Mouse (Mus musculus): Measurements from ENCODE around the gene Dzank1.

Dzank1 gene

DNA sequence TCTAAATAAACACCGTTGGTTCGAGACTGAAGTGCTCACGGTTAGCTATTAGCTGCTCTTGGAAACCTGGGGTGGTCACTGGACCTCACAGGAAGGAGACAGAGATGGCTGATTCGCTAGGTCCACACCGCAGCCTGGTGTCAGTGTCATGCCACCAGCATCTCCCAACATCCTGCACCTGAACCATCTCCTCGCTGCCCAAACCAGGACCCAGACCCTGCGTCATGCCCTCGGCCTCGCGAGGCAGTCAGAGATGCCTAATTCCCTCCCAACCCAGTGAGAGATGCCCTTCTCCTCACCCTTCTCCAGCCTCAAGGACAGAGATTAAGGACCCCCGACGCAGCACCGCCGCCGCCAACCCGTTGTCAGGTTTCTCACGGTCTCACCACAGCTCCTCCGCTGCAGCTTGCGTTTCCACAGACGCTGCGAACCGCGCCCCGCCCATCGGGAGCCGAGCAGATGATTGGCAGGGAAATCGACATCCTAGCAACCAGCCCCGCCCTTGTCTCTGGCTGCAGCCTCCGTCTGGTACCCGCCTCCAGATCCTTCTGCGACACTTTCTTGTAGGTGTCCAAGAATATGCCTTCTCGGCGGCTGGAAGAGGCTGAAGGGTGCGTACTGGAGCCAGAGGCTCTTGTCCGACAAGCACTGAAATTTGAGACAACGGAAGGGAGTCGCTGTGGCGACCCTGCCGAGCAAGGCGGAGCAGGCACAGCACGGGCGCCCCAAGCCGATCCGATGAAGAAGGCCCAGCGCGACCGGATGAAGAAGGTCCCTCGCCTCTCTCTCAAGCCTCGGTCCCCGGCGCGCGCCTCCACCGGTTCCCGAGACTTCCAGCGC is at the start of gene Dzank1, which contains the start of gene Polr3f:
Gene Dzank1, minus strand, starts transcription at position 434 of the 840 bp plus-strand sequence.
Gene Polr3f, plus strand, starts transcription at position 738 of the 840 bp plus-strand sequence.
- DNase-seq (ENCODE audit: low spot score in 2 of 2): peak; percentile 96

DNA sequence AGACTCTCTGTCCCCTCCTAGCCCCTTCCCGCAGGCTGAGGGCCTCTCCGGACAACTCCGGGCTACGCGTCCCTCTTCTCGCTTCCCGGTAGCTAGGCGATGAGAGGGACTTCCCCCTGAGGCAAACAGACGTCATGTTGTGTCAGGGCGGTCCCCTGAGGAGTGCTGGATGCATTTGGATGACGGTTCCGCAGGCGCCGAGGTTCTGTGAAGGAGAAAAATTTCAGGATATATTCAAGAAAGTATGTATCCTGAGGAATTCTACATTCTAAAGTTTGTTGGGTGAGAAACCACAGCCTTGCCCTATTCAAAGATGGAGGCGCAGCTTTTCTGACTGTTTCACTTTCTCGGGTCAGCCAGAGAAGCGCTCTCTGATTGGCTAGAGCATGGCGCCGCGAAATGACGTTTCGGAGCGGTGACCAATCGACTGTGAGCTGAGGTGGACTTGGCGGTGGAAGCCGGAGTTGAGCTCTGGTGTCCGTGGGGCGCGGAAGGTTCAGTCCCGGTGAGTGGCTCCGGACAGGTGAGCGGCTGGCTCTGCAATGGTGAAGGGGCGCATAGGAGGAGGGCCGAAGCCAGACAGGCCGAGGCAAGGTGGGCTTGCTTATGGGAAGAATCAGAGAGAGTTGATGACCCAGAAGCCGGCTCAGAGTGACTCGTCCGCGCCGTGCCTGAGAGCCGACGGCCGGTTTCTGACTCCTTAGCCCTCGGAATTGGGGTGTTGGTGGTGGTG is 28.8 kb upstream of the Dzank1 start, which contains the start of gene Sec23b:
Gene Sec23b, plus strand, starts transcription at position 410 of the 733 bp plus-strand sequence.
- peak; percentile 95 for DNase-seq (ENCODE audit: low spot score in 2 of 2)

DNA sequence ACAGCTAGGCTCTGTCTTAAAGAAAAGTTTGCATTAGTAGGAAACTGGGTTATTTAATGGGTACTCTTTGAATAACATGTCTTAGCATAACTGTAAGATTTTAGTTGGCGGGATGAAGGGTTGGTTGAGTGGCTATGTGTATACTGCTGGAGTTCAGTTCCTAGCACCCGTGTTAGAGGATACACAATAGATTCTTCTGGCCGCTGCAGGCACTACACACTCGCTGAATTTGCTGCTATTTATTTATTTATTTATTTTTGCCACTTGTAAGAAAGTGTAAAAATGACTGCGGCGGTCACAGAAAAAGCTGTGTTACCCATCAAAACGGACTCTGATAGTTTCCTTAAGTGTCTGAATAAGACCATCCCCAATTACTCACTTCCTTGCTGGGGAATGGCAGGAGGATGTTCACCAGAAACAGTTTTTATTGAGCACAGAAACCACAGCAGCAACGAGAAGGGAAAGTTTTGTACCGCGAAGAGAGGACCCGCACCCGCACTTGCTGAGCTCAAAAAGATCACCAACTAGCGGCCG is 28.1 kb upstream of the Dzank1 start:
- no peak for DNase-seq (ENCODE audit: low spot score in 2 of 2)

DNA sequence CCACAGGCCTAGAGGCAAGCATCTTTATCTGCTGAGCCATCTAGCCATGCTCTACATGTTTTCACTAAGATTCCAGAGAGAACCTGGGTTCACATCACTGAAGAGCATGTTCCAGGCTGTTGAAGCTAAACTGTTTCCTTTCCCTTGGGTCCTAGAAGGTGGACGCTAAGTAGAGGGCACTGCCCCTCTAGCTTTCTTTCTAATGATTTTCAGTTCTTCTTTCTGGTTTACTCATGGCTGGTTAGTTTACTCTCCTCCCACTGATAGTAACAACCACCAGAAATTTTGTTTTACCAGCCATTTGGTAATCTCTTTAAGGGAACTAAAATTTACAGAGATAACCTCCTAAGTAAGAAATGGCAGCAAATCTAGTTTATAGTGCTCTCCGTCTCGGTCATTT is 26.7 kb upstream of the Dzank1 start:
- DNase-seq (ENCODE audit: low spot score in 2 of 2): no peak

DNA sequence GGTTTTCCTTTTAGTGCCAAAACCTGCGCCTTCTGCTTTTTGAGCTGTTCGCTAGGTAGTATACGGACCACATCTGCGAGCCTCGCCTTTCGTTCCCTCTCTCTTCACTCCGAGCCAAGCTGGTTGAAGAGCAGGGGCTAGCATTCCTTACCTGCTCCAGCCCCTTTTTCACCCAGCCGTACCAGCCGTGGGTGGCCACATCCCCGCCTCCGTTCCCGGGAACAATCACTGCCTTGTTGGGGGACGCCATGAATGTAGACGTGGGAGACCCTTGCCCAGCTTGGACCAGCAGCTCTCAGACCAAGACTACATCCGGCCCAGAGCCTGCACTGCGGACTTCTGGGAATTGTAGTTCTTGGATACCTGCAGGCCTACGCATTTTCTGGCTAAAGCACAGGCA is 23.3 kb upstream of the Dzank1 start, which contains the start of gene Rbbp9:
Gene Rbbp9, minus strand, starts transcription at position 341 of the 400 bp plus-strand sequence.
- DNase-seq (ENCODE audit: low spot score in 2 of 2): peak; percentile 34 to 38

DNA sequence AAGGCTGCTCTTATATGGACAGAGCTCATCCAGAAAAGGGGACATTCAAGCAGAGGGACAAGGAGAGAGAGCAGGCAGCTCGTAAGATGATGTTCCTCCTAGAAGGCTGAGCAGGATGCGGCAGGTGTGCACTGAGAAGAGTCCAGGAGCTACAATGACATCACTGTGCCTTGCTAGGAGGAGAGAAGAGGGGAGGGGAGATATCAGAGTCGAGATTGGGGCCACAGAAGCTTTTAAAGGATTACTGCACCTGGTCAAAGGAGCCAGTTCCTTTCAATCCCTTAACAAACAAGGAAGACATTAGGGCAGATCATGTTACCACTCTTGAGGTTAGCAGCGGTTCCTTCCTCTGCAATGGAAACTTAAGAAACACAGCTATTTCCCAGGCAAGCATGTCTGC is 20.3 kb upstream of the Dzank1 start:
- DNase-seq (ENCODE audit: low spot score in 2 of 2): no peak

DNA sequence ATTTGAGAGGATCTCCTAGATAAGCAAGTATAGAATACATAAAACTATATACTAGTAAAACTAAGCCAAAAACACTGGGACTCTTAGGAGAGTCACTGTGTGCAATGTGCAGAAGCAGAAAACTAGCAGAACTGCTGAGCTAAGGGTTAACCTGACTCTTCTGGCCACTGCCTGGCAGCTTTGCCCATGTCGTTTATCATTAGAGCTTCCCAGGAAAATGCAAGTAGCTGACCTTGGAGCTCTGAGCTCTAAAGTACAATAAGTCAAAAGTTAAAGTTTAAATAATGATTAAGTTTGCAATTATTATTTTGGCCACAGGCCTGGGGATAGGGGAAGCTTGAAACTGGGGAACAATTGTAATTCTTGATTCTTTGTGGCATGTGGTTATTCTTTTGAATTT is 18.3 kb upstream of the Dzank1 start:
- no peak for DNase-seq (ENCODE audit: low spot score in 2 of 2)

DNA sequence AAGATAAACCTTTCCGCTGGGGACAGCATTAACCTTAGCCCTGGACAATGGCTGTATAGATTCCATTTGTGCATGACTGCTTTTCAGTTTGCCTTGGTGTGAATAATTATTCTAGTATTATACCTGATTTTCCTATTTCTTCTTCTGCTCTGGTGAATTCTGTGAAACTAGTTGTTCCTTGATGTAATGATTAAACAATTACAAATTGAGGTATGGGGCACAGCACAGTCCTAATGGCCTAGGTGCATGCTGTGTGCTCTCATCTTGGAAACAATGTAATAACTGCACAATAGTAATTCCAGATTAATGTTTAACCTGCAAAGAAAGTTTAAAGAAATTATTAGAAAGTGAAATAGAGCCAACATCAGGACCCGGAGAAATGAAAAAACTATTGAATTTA is 17.8 kb upstream of the Dzank1 start:
- DNase-seq (ENCODE audit: low spot score in 2 of 2): no peak

DNA sequence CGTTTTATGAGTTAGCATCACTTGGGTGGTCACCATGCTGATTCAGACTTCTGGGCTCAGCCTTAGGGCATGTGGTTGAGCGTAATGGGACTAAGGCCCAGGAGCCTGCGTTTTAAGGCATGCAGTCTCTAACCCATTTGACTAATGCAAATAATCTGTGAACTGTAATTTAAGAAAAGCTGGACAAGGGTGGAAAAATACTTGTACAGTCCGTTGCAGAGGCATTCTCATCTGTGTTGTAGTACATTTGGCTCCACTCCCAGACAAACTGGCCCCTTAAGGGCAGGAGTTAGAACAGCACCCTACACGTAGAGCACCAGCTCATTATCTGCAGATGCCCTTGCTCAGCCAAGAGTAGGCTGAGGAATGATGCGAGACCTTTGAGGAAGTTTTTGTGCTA is 17.4 kb upstream of the Dzank1 start:
- no peak for DNase-seq (ENCODE audit: low spot score in 2 of 2)

DNA sequence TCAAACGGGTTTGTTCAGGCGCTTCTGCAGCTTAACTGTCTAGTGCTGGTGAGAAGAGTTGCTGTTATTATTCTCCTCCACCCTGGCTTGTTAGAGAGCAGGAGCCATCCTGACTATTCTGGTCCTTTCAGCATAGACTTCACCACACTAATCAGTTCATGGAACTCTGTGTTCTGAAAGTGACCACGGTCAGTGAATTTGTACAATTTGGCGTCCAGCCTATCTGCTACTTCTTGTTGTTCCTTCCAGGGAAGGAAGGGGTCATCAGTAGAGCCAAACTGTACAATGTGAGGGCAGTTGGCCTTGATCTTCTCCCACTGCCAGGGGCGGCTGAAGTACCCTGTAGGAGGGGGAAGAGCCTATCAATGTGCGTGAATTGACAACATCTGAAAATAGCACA is 16.5 kb upstream of the Dzank1 start:
- DNase-seq (ENCODE audit: low spot score in 2 of 2): no peak

DNA sequence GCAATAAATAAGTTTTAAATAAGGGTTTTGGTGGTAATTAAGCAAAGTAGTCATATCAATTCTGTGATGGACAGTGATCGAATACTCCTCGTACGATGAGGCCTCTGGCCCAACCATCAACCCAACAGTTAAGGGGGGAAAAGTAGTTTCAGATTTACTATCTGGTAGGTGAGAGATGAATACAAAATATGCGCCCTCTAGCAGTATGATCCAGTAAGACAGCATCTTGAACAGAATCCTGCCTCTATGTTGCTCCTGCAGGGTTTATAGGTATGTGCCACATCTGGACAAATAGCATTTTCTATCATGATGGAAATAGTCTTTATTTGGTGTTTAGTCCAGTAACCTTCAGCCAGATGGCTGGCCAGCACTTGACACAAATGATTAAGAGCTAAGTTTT is 14.0 kb upstream of the Dzank1 start:
- no peak for DNase-seq (ENCODE audit: low spot score in 2 of 2)

DNA sequence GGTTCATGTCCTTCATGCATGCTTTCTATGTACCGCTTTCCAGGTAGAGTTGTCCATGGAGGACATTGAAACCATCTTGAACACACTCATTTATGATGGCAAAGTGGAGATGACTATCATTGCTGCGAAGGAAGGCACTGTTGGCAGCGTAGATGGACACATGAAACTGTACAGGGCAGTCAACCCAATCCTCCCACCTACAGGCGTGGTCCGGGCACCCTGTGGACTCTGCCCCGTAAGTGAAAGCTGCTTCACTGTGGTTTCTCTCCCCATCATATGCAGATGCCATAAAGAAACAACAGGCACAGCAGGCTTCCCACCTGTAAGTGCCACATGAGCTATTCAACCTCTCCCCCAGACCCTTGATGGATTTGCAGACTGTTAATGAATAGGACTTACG is 9.9 kb upstream of the Dzank1 start:
- no peak for DNase-seq (ENCODE audit: low spot score in 2 of 2)

DNA sequence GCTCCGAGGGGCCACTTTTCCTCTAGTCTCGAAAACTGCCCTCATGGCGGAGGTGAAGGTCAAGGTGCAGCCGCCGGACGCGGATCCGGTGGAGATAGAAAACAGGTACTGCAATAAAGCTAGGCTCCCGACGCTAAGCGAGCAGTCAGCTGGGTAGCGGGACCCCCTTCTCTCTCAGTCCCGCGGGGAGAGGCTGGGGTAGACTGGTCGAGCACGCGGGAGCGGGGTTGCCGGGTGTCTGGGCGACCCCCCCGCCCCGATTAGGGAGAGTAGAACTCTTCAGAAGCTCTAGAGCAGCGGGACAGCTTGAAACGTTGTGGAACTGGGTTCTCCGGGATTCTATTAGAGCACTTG is 584 bp upstream of the Dzank1 start:
- DNase-seq (ENCODE audit: low spot score in 2 of 2): no peak

DNA sequence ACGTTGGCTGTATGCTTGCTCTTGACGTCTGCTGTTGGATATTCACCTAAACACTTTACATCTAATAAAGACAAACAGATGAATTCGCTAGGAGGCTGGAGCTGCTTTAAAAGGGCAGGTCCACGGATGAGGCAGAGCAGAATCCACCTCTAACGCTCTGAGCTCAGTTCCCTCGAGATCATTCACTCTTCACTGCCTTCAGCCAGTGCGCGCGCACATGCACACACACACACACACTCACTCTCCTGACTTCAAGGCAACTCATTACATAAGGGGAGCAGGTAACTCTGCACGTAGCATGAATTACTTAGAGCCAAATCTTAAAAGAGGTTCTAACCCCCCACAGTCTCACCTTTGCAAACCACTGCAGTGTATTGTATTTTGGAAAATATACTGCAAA is 1.4 kb downstream of the Dzank1 start:
- no peak for DNase-seq (ENCODE audit: low spot score in 2 of 2)

DNA sequence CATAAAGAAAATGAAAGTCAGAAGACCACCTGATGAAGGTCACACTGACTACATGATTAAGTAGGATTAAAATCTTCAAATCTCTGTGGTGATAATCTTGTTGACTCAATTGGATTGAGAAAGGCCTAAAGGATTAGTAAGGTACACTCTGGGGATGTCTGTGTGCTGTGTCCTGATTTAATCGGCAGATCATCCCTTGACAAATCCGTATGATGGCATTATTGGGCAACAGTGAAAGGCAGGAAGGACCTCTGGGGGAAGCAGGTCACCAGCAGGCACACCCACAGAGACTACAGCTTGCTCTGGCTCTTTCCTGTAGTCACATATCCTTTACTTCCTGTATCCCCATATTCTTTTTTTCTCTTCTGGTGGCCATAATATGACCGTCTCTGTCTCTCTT is 7.4 kb downstream of the Dzank1 start:
- DNase-seq (ENCODE audit: low spot score in 2 of 2): no peak

DNA sequence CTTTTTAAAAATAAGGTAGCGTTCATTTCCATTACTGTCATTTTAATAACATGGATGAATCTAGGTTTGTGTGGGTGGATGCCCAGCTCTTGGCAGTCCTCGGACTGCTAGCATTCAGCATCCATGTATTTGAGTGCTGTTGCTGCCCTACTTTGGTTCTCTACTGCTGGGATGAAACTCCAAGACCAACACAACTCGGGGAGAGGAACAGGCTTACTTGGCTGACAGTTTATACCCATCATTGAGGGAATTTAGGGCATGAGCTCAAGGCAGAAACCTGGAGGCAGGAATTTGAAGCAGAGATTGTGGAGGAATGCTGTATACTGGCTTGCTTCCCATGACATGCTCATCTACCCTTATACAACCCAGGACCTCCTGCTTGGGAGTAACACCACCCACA is 12.6 kb downstream of the Dzank1 start:
- no peak for DNase-seq (ENCODE audit: low spot score in 2 of 2)

DNA sequence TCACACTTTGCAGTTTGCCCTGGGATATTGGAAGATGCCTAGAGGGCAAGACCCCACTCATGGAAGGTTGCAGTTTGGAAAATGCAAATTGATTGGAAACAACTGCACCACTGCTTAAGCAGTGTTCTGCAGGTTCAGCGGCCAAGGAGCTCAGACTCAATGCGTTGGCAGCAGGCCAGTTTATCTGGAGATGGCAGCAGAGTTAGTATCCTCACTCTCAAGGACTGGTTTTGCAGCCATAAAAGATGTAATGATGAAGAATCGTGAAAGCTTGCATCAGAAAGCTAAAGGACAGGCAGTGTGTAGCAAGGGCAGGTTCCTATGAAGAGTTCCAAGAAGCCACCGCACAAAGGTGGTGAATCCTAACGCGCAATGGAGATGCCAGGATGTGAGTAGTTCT is 25.1 kb downstream of the Dzank1 start:
- DNase-seq (ENCODE audit: low spot score in 2 of 2): no peak

DNA sequence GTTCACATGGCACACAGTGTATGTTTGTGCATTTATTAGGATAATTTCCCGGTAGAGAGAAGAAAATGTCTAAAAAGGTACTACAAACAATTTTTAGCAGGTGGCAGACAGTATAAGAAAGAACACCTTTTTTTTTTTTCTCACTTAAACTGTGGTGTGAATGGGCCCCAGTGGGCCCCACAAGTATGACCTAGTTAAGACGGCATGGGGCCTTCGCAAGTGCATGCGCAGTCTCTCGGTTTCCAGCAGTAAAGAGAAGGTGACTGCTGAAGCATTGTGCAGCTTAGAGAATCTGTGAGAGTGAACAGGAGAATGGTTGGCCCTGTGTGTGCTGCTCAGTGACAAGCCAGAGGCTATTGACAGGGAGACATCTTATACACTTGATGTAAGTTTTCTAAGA is 37.9 kb downstream of the Dzank1 start:
- DNase-seq (ENCODE audit: low spot score in 2 of 2): no peak

DNA sequence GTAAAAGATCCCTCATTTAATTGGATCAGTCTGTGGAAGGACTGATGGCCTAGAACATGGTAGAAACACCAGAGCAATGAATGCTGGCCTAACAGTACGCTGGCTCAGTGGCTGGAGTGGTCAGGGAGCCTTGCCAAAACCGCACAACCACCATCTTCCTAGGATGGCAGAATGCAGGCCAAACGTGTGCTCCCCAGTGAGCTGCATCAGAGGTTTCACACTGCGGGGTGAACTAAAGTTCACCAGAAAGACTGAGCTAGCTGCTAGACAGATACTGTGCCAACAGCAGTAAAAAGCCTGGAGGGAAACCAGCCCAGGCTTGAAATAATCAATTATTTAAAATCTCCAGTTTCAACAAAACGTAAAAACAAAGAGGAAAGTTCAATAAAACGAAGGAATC is 39.7 kb downstream of the Dzank1 start:
- DNase-seq (ENCODE audit: low spot score in 2 of 2): no peak

DNA sequence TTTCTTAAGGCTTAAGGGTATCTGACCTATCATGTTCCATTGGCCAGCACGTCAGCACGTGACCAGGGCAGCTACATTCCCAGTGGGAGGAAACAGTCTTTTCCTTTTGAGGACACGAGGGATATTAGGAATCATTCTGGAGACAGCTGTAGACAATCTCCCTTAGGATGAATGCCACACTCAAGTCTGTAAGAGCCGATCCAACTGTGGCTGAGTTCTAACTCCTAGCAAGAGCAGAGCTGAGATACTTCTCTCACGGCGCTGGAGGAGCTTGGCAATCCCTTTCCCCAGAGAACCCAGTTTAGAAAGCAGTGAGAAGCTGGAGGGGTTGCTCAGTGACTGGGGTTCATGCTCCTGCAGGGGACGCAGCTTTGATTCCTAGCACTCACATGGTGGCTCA is 41.8 kb downstream of the Dzank1 start:
- no peak for DNase-seq (ENCODE audit: low spot score in 2 of 2)

DNA sequence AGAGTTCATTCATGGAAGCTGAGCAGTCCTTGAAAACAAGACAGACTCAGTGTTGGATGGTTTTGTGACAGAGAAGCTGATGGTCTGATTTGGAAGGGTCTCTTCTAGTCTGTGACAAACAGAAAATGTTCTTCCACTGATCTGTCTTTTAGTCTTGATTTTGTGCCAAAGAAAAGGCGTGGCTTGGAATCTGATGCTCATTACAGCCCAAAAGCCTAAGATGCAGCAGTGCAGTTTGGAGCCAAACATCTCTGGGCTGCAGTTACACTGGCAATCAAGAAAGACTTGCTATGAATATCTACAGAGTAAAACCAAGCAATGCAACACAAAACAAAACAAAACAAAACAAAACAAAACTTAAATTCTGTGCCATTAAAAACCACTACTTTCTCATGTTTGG is 43.1 kb downstream of the Dzank1 start:
- DNase-seq (ENCODE audit: low spot score in 2 of 2): no peak

DNA sequence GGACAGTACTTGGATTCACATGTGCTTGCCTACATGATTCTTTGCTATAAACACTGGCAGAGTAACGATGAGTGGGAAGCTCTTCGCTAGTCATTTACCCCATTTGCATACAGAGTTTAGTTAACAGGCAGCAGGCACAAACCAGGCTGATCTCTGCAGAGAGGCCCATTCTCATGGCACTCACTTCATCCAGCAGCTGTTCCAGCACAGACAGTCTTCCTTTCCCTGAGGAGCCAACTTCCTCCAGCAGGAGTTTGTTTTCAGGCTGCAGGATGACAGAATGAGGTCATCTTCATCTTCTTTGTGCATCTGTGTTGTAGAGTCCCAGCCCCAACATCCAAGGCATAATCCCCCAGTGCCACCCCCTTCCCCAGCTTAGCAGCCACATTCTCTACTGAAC is 47.8 kb downstream of the Dzank1 start:
- no peak for DNase-seq (ENCODE audit: low spot score in 2 of 2)

DNA sequence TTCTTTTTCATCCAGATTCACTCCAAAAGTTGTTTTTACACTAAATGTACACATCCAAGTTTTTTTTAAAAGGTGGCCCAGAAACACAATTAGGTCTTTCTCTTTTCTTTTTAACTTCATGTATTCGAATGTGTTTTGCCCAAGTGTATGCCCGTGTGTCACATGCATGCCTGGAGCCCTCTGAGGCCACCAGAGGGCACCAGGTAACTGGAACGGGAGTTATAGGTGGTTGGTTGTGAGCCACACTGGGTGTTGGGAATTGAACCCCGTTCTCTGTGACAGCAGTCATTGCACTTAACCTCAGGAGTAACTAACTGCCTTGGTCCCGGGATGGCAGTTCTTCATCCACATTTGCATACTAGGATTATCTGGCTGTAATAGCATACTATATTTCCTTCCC is 60.0 kb downstream of the Dzank1 start:
- DNase-seq (ENCODE audit: low spot score in 2 of 2): peak in 1 of 2 experiments; percentile 4
